Mouse (Mus musculus) gastrocnemius, postnatal 10 days (tissue): ENCODE results near the gene Ptgir. TPM values are rescaled to one million over a fixed set of nuclear protein-coding genes. Genes with fewer than 3 reads are reported as not detected.

ENCODE experiments used
- DNase-seq: peaks from one replicate; pipeline ENCODE4 v3.0.0; 2021; ENCODE audit warnings: mixed read lengths
- total RNA-seq, 2 experiments: library from RNA; stranded (reverse); gene quantifications; 2 replicates each; pipeline ENCODE4 v1.2.3; 2021

The Ptgir gene
- total RNA-seq, 2 experiments from 2014 or later: 1.8 to 2.9 TPM

GRCm38 (mm10) chr7:16916342-16917265 is 10.3 kb downstream of the Ptgir start:
- no peak for DNase-seq

- no peak for DNase-seq
Observed at GRCm38 (mm10) chr7:16917447-16917846, 11.2 kb downstream of the Ptgir start.

GRCm38 (mm10) chr7:16918014-16918413 is 11.7 kb downstream of the Ptgir start:
- DNase-seq: no peak

- no peak for DNase-seq
Observed at GRCm38 (mm10) chr7:16918670-16919069, 12.4 kb downstream of the Ptgir start.

GRCm38 (mm10) chr7:16919395-16920149 is 13.3 kb downstream of the Ptgir start:
- no peak for DNase-seq

GRCm38 (mm10) chr7:16920150-16920579 is 13.9 kb downstream of the Ptgir start:
- no peak for DNase-seq

GRCm38 (mm10) chr7:16920818-16921791 is 14.8 kb downstream of the Ptgir start:
- peak; percentile 37 for DNase-seq

GRCm38 (mm10) chr7:16921881-16922335 is 15.6 kb downstream of the Ptgir start:
- DNase-seq: peak; percentile 31

GRCm38 (mm10) chr7:16922360-16922973 is 16.2 kb downstream of the Ptgir start:
- DNase-seq: no peak

GRCm38 (mm10) chr7:16923283-16924036 is 17.2 kb downstream of the Ptgir start:
- no peak for DNase-seq

GRCm38 (mm10) chr7:16924037-16924834 is 17.9 kb downstream of the Ptgir start, which contains the start of gene Calm3:
Calm3 (minus strand) TSS chr7:16924114.
- peak; percentile 98 for DNase-seq

GRCm38 (mm10) chr7:16928341-16928740 is 22.1 kb downstream of the Ptgir start:
- DNase-seq: no peak

GRCm38 (mm10) chr7:16930850-16931249 is 24.6 kb downstream of the Ptgir start:
- DNase-seq: peak; percentile 68

- peak; percentile 86 for DNase-seq
Observed at GRCm38 (mm10) chr7:16931968-16932627, 25.8 kb downstream of the Ptgir start.

GRCm38 (mm10) chr7:16932704-16933577 is 26.7 kb downstream of the Ptgir start:
- DNase-seq: no peak

GRCm38 (mm10) chr7:16937312-16937711 is 31.0 kb downstream of the Ptgir start:
- no peak for DNase-seq

GRCm38 (mm10) chr7:16938117-16938791 is 32.0 kb downstream of the Ptgir start:
- no peak for DNase-seq
